Mouse (Mus musculus): ENCODE results near the gene Foxn3. TPM values are rescaled to one million over a fixed set of nuclear protein-coding genes. Genes with fewer than 3 reads are reported as not detected.
A peak's percentile ranks its signal among the peaks of the same experiment; 100 is the strongest.

The Foxn3 gene
- polyA plus RNA-seq, 1 experiment from 2014 or later = 18.6 TPM

DNA sequence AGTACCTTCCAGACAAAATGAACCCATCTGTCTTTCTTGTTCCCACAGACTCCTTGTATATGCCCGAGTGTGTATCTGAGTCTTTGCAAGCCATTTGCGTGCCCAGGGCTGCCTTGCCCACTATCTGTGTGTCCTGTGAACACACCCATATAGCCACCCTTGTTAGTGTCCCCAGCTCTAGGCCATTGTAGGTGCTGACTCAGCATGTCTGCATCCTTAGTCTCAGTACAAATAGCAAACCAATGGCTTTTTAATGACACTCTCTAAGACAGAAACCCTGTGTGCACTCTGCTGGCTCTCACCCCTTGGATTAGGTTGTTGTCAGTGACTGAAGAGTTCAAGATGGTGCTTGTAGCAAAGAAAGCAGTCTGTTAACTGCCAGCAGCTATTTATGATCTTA lies 33.0 kb upstream of the Foxn3 start:
- H3K9me3 ChIP-seq (replicated peaks) = no peaks in the 10 kb centered on the region
- no peaks in the 10 kb centered on the region for H3K27me3 ChIP-seq
- no peaks in the 10 kb centered on the region for H3K4me1 ChIP-seq (replicated peaks)
- H3K36me3 ChIP-seq (replicated peaks) = no peaks in the 10 kb centered on the region
- H3K4me3 ChIP-seq (replicated peaks) = no peak overlapping the region
- H3K4me2 ChIP-seq = no peak overlapping the region
- ATAC-seq (ENCODE audit: insufficient read depth) = no peak
- H3K27ac ChIP-seq (replicated peaks) = no peak overlapping the region
- no peak overlapping the region for H3K9ac ChIP-seq
- WGBS (ENCODE audit: insufficient replicate concordance) = 69% methylated on average over 2 of the region's 2 CpGs

DNA sequence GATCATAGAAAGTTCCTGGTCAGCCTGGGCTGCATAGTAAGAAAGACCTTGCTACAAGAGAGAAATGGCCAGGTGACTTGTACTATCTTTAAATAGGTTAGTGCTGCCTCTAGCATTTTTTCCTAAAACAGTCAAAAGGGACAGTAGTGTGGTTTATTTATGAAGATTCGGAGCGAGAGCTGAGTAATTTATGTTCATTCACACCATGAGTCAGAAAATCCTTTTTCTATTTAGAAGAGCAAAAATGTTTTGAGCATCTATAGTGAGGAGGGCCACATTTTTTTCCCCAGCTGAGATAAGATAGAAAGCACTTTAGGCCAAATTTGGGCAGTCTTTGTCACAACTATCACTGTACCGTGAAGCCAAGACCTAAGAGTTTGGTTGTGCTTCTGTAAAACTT lies 24.0 kb upstream of the Foxn3 start:
- H3K27me3 ChIP-seq = no peaks in the 10 kb centered on the region
- no peak overlapping the region for H3K27ac ChIP-seq (replicated peaks)
- no peak overlapping the region for H3K4me2 ChIP-seq
- no peak overlapping the region for H3K9ac ChIP-seq
- WGBS (ENCODE audit: insufficient replicate concordance) = 60% methylated on average over 3 of the region's 3 CpGs
- no peaks in the 10 kb centered on the region for H3K36me3 ChIP-seq (replicated peaks)
- H3K4me1 ChIP-seq (replicated peaks) = no peaks in the 10 kb centered on the region
- no peaks in the 10 kb centered on the region for H3K9me3 ChIP-seq (replicated peaks)
- no peak overlapping the region for H3K4me3 ChIP-seq (replicated peaks)
- no peak for ATAC-seq (ENCODE audit: insufficient read depth)

GRCm38 (mm10) chr12:99579989-99580388 lies 16.6 kb upstream of the Foxn3 start:
- ATAC-seq (ENCODE audit: insufficient read depth) = no peak
- 35% methylated on average over 4 of the region's 4 CpGs for whole genome bisulfite sequencing (ENCODE audit: insufficient replicate concordance)
- no peak overlapping the region for H3K9ac ChIP-seq
- no peaks in the 10 kb centered on the region for H3K27me3 ChIP-seq
- no peaks in the 10 kb centered on the region for H3K9me3 ChIP-seq (replicated peaks)
- no peak overlapping the region for H3K4me3 ChIP-seq (replicated peaks)
- H3K27ac ChIP-seq (replicated peaks) = no peak overlapping the region
- H3K36me3 ChIP-seq (replicated peaks) = no peaks in the 10 kb centered on the region
- H3K4me2 ChIP-seq = no peak overlapping the region
- H3K4me1 ChIP-seq (replicated peaks) = no peaks in the 10 kb centered on the region

- Histone ChIP-seq H3K9me3 (replicated peaks) (no peaks in the 10 kb centered on the region), H3K4me3 (replicated peaks) (no peak overlapping the region), H3K36me3 (replicated peaks) (no peaks in the 10 kb centered on the region), H3K9ac (no peak overlapping the region), H3K4me1 (replicated peaks) (0 out of 2 replicates have a peak, but pooled peaks cover 2% of the 10 kb centered on the region), H3K27ac (replicated peaks) (no peak overlapping the region), H3K27me3 (no peaks in the 10 kb centered on the region), H3K4me2 (no peak overlapping the region)
- 45% methylated on average over 6 of the region's 6 CpGs for WGBS (ENCODE audit: insufficient replicate concordance)
- ATAC-seq (ENCODE audit: insufficient read depth) = no peak
These were observed 13.3 kb upstream of the Foxn3 start for GRCm38 (mm10) chr12:99576682-99577081.

GRCm38 (mm10) chr12:99574299-99574698 lies 10.9 kb upstream of the Foxn3 start:
- Histone ChIP-seq H3K4me1 (replicated peaks) (0 out of 2 replicates have a peak, but pooled peaks cover 2% of the 10 kb centered on the region), H3K4me3 (replicated peaks) (no peak overlapping the region), H3K36me3 (replicated peaks) (no peaks in the 10 kb centered on the region), H3K27ac (replicated peaks) (no peak overlapping the region), H3K9ac (no peak overlapping the region), H3K27me3 (no peaks in the 10 kb centered on the region), H3K4me2 (no peak overlapping the region), H3K9me3 (replicated peaks) (no peaks in the 10 kb centered on the region)
- no peak for ATAC-seq (ENCODE audit: insufficient read depth)
- 45% methylated on average over 13 of the region's 13 CpGs for WGBS (ENCODE audit: insufficient replicate concordance)

DNA sequence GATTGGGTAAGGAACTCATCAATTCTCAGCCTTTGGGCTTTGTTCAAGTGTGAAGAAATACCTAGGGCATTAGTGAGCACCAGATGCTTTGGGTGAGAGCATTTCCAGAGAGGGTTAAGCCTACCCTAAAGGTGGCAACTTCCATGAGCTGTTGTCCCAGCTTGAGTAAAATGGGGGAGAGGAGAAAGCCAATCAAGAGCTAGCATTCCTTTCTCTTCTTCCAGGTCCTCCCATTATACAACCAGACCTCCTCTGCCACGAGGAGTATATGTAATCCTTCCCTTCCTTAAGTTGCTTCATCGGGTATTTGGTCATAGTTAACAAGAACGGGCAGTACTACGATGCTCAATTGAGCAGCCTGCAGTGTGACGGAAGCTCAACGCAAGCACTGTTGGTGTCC lies 9.7 kb upstream of the Foxn3 start:
- WGBS (ENCODE audit: insufficient replicate concordance) = 77% methylated on average over 6 of the region's 6 CpGs
- Histone ChIP-seq H3K9ac (no peak overlapping the region), H3K4me3 (replicated peaks) (no peak overlapping the region), H3K27me3 (no peaks in the 10 kb centered on the region), H3K27ac (replicated peaks) (no peak overlapping the region), H3K4me1 (replicated peaks) (0 out of 2 replicates have a peak, but pooled peaks cover 2% of the 10 kb centered on the region), H3K4me2 (no peak overlapping the region), H3K36me3 (replicated peaks) (no peaks in the 10 kb centered on the region), H3K9me3 (replicated peaks) (no peaks in the 10 kb centered on the region)
- ATAC-seq (ENCODE audit: insufficient read depth) = no peak

- Histone ChIP-seq H3K27me3 (no peaks in the 10 kb centered on the region), H3K4me3 (replicated peaks) (no peak overlapping the region), H3K4me1 (replicated peaks) (0 out of 2 replicates have a peak, but pooled peaks cover 2% of the 10 kb centered on the region), H3K27ac (replicated peaks) (no peak overlapping the region), H3K4me2 (no peak overlapping the region), H3K36me3 (replicated peaks) (no peaks in the 10 kb centered on the region), H3K9ac (no peak overlapping the region), H3K9me3 (replicated peaks) (no peaks in the 10 kb centered on the region)
- WGBS (ENCODE audit: insufficient replicate concordance) = 71% methylated on average over 8 of the region's 8 CpGs
- ATAC-seq (ENCODE audit: insufficient read depth) = no peak
These were observed 8.6 kb upstream of the Foxn3 start for GRCm38 (mm10) chr12:99571999-99572398.

DNA sequence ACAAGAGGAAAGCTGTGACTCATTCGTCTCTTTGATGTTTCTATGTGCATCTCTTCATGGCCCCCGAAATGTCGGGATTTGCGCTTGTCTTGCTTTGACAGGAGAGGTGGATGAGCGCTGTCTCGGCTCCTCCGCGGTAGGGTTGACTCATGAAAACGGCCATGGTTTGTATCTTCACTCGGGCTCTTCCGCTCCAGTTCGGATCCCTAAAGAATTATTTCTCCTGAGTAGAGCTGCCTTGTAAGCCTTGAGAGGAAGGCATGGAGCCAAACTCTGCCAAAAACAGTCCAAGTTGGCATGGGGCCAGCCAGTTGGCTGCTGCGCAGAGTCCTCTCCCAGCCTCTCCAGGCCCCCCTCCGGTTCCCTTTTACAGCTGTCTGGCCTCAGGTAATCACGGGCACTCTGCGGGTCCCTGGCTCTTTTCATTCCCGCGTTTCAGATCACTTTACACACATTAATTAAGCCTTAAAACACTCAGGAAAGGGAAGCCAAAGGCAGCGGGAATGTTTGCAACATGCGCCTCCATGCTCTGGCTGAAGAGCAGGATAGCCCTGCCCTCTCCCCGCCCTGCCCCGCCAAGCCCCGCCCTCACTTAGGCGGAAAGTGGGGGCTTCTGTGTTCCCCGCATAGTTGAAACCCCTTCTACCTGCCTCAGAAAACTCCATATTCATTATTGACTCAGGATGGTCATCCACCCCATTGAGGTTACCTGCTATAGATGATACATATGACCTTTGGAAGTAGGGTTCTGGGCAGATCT lies 7.0 kb upstream of the Foxn3 start:
- no peaks in the 10 kb centered on the region for H3K9me3 ChIP-seq (replicated peaks)
- H3K9ac ChIP-seq = no peak overlapping the region
- 79% methylated on average over 25 of the region's 25 CpGs for WGBS (ENCODE audit: insufficient replicate concordance)
- H3K4me2 ChIP-seq = no peak overlapping the region
- H3K36me3 ChIP-seq (replicated peaks) = no peaks in the 10 kb centered on the region
- H3K4me3 ChIP-seq (replicated peaks) = no peak overlapping the region
- H3K27me3 ChIP-seq = no peaks in the 10 kb centered on the region
- 0 out of 2 replicates have a peak, but pooled peaks cover 2% of the 10 kb centered on the region for H3K4me1 ChIP-seq (replicated peaks)
- H3K27ac ChIP-seq (replicated peaks) = no peak overlapping the region
- no peak for ATAC-seq (ENCODE audit: insufficient read depth)

GRCm38 (mm10) chr12:99565606-99566005 lies 2.2 kb upstream of the Foxn3 start:
- Histone ChIP-seq H3K9me3 (replicated peaks) (no peaks in the 10 kb centered on the region), H3K4me3 (replicated peaks) (no peak overlapping the region), H3K27me3 (no peaks in the 10 kb centered on the region), H3K9ac (no peak overlapping the region), H3K27ac (replicated peaks) (no peak overlapping the region), H3K4me1 (replicated peaks) (peaks cover 36% of the 10 kb centered on the region), H3K4me2 (no peak overlapping the region), H3K36me3 (replicated peaks) (no peaks in the 10 kb centered on the region)
- ATAC-seq (ENCODE audit: insufficient read depth) = no peak
- 54% methylated on average over 2 of the region's 2 CpGs for WGBS (ENCODE audit: insufficient replicate concordance)

- 18% methylated on average over 9 of the region's 9 CpGs for WGBS (ENCODE audit: insufficient replicate concordance)
These were observed 1.0 kb upstream of the Foxn3 start for GRCm38 (mm10) chr12:99564301-99564910.

GRCm38 (mm10) chr12:99562867-99563189 lies 554 bp downstream of the Foxn3 start:
- 0% methylated on average over 10 of the region's 10 CpGs for WGBS (ENCODE audit: insufficient replicate concordance)
- no peak for ATAC-seq (ENCODE audit: insufficient read depth)
- Histone ChIP-seq H3K9me3 (replicated peaks) (no peaks in the 10 kb centered on the region), H3K4me2 (peak overlapping the region; percentile 91), H3K27me3 (no peaks in the 10 kb centered on the region), H3K9ac (peak overlapping the region; percentile 55; the same call in 1 of the 2 replicates), H3K4me3 (replicated peaks) (peak overlapping the region; percentile 73), H3K4me1 (replicated peaks) (peaks cover 57% of the 10 kb centered on the region), H3K27ac (replicated peaks) (no peak overlapping the region), H3K36me3 (replicated peaks) (no peaks in the 10 kb centered on the region)

More at GRCm38 (mm10) chr12:99564301-99564910, 1.0 kb upstream of the Foxn3 start:
- Histone ChIP-seq H3K4me2 (peak overlapping the region; percentile 91), H3K27ac (replicated peaks) (no peak overlapping the region), H3K4me1 (replicated peaks) (peaks cover 46% of the 10 kb centered on the region), H3K27me3 (no peaks in the 10 kb centered on the region), H3K9me3 (replicated peaks) (no peaks in the 10 kb centered on the region), H3K36me3 (replicated peaks) (no peaks in the 10 kb centered on the region), H3K9ac (no peak overlapping the region), H3K4me3 (replicated peaks) (no peak overlapping the region)
- no peak for ATAC-seq (ENCODE audit: insufficient read depth)
